Mouse (Mus musculus) mouse trophoblast stem cell (cell line): ENCODE data around the gene Nap1l1.
"Not testable (repeated sequence)": the region's sequence is repeated elsewhere in the genome, so short reads cannot be mapped to it uniquely, and the experiment has no call there.

Source experiments
- in situ Hi-C, 2 experiments: fragments of 300-500 bp; cut with MseI, MboI; formaldehyde crosslinking; loops; 2 replicates in 1 of 2; 3 replicates in 1 of 2; pipeline ENCODE4 v1.15.1; 2025

Gene Nap1l1

GRCm38 (mm10) chr10:111476989-111477510 is 4.0 kb downstream of the Nap1l1 start:
- in situ Hi-C loops = loop anchor here in 1 of 2 experiments (10.0 kb wide), 1 partner anchor 252 kb away; no protein-coding TSS in a partner anchor

- in situ Hi-C loops = loop anchor here in 1 of 2 experiments (10.0 kb wide), 1 partner anchor 255 kb away; no protein-coding TSS in a partner anchor
These were observed 6.6 kb downstream of the Nap1l1 start for GRCm38 (mm10) chr10:111479599-111479998.

GRCm38 (mm10) chr10:111482654-111483053 is 9.6 kb downstream of the Nap1l1 start:
- in situ Hi-C loops = no loop called here

DNA sequence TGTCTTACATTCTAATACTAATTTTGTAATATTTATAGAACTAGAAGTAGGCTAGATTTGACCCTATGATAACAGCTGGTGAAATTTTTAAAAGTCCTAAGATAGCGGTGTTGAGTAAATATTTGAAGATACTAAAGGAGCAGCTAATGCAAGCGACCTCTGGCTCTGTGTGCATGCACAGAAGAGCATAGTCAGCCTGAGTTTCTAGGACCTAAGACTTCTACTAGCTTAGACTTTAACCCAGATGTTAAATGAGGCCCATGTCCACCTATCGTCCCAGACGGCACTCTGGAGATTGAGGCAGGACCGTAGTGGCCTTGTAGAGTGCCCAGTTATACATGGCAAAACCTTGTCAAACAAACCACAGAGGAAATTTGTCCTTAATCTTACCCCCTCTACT is 11.1 kb downstream of the Nap1l1 start:
- in situ Hi-C loops = no loop called here

GRCm38 (mm10) chr10:111488793-111489192 is 15.8 kb downstream of the Nap1l1 start:
- in situ Hi-C loops = no loop called here

DNA sequence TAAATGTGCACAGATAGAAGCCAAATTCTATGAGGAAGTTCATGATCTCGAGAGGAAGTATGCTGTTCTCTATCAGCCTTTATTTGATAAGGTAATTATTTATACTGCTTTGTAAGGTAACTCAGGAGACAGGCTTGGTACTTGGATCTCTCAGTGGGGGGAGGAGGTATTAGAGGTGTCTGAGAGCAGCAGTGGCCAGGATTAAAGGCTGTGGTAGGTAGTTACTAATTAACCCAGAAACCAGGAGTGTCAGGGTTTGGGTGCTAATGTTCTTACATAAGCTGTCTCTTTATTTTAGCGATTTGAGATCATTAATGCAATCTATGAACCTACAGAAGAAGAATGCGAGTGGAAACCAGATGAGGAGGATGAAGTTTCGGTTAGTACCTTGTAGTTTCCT is 17.1 kb downstream of the Nap1l1 start:
- in situ Hi-C loops = not testable (repeated sequence)

DNA sequence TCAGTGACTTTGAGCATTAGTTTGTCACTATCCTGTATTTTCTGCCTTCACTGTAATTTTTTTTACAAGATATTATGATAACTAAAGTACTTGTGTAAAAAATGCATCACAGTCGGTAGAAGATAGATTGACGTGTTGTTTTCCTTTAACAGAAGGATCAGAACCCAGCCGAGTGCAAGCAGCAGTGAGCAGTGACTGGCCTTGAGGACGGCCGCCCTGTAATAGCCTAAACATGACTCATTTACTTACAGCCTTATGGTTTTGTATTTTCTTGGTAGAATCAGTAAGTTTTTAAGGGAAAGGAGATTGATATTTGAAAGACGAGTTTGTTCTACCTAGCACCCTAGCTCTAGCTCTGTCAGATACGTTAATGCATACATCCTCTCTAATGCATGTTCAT is 22.9 kb downstream of the Nap1l1 start:
- in situ Hi-C loops = no loop called here

GRCm38 (mm10) chr10:111499892-111500291 is 26.9 kb downstream of the Nap1l1 start:
- in situ Hi-C loops = loop anchor here (10.0 to 25.0 kb wide), 4 partner anchors 137 to 465 kb away; no protein-coding TSS in a partner anchor

GRCm38 (mm10) chr10:111503071-111503470 is 30.0 kb downstream of the Nap1l1 start:
- in situ Hi-C loops = loop anchor here (10.0 to 25.0 kb wide), 4 partner anchors 134 to 462 kb away; no protein-coding TSS in a partner anchor

GRCm38 (mm10) chr10:111503716-111504115 is 30.7 kb downstream of the Nap1l1 start:
- in situ Hi-C loops = loop anchor here (10.0 to 25.0 kb wide), 4 partner anchors 134 to 461 kb away; no protein-coding TSS in a partner anchor

GRCm38 (mm10) chr10:111504606-111505005 is 31.6 kb downstream of the Nap1l1 start:
- in situ Hi-C loops = loop anchor here (5.0 to 25.0 kb wide), 5 partner anchors 73 to 460 kb away; no protein-coding TSS in a partner anchor

- in situ Hi-C loops = loop anchor here (5.0 to 25.0 kb wide), 5 partner anchors 72 to 459 kb away; no protein-coding TSS in a partner anchor
These were observed 32.4 kb downstream of the Nap1l1 start for GRCm38 (mm10) chr10:111505406-111505805.

- in situ Hi-C loops = loop anchor here (5.0 to 25.0 kb wide), 5 partner anchors 71 to 458 kb away; no protein-coding TSS in a partner anchor
These were observed 33.3 kb downstream of the Nap1l1 start, which contains the start of gene Phlda1 for GRCm38 (mm10) chr10:111506101-111506925. Phlda1 (plus strand) TSS chr10:111506286.

DNA sequence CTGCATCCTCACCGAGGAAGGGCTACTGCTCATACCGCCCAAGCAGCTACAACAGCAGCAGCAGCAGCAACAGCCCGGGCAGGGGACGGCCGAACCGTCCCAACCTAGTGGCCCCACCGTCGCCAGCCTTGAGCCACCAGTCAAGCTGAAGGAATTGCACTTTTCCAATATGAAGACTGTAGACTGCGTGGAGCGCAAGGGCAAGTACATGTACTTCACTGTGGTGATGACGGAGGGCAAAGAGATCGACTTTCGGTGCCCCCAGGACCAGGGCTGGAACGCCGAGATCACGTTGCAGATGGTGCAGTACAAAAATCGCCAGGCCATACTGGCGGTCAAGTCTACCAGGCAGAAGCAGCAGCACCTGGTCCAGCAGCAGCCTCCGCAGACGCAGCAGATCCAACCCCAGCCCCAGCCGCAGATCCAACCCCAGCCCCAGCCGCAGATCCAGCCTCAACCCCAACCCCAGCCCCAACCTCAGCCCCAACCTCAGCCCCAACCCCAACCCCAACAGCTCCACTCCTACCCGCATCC is 34.0 kb downstream of the Nap1l1 start:
- in situ Hi-C loops = loop anchor here (5.0 to 25.0 kb wide), 5 partner anchors 70 to 458 kb away; no protein-coding TSS in a partner anchor

DNA sequence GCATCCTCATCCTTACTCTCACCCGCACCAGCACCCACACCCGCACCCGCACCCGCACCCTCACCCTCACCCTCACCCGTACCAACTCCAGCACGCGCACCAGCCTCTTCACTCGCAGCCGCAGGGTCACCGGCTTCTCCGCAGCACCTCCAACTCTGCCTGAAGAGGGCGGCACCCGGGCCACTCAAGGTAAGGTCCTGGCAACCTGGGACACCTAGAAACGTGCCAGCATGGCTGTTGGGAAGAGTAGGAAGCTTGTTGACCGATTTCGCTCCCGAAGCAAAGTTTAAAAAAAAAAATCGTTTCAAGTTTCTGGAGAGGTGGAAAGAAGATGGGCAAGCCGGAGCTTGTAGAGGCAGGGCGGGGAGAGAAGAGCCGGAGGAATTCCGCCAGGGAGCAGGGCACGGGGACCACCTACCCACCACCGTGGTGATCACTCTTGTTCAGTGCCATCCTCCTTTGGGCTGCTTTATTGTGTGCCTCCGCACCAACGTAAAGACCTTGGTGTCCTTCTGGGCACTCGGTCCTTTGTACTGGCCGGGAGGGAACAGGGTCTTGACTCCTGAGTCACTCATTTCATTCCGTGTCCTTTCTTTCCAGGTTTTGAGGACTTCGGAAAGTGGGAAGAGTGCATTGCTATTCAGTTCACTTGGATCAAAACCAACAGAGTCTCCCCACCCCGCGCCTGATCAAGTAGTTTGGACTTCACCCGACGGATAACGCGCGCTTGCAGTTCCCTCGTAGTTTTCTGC is 34.6 kb downstream of the Nap1l1 start:
- in situ Hi-C loops = loop anchor here (5.0 to 25.0 kb wide), 5 partner anchors 70 to 457 kb away; no protein-coding TSS in a partner anchor

- in situ Hi-C loops = loop anchor here (5.0 to 25.0 kb wide), 5 partner anchors 69 to 456 kb away; no protein-coding TSS in a partner anchor
These were observed 35.5 kb downstream of the Nap1l1 start for GRCm38 (mm10) chr10:111508324-111509080.

DNA sequence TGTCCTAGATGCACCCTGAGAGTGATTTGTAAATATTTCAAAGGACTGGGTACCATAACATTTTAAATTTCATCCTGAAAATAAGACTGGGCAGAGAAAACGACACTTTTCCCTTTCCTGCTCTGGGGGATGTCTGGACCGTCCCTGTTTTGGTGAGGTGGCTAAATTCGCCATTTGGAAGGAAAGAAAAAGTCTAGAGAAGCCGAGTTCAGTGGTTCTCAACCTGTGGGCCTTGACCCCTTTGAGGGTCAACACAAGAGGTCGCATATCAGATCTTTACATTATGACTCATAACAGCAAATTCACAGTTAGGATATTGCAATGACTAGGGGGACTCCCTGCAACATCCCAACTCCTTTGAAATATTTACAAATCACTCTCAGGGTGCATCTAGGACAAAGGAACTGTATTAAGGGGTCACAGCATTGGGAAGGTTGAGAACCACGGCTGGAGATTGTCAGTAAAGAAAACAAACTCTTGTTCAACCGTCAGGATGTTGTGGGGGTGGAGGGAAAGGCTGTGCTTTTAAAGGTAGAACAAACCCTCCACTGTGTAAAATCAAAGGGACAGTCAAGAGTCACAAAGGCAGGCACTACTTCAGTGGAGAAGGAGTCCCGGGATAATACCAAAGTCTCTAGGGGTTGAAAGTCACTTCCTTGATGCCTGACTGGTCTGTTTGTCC is 36.2 kb downstream of the Nap1l1 start:
- in situ Hi-C loops = loop anchor here (5.0 to 25.0 kb wide), 5 partner anchors 68 to 456 kb away; no protein-coding TSS in a partner anchor

GRCm38 (mm10) chr10:111509981-111510380 is 37.0 kb downstream of the Nap1l1 start:
- in situ Hi-C loops = loop anchor here (5.0 to 25.0 kb wide), 5 partner anchors 67 to 455 kb away; no protein-coding TSS in a partner anchor

GRCm38 (mm10) chr10:111510798-111511197 is 37.8 kb downstream of the Nap1l1 start:
- in situ Hi-C loops = loop anchor here in 1 of 2 experiments (25.0 kb wide), 1 partner anchor 127 kb away; no protein-coding TSS in a partner anchor
